Comparison of ENCODE assay signal across 7 mouse cellular contexts in the genomic region with DNA sequence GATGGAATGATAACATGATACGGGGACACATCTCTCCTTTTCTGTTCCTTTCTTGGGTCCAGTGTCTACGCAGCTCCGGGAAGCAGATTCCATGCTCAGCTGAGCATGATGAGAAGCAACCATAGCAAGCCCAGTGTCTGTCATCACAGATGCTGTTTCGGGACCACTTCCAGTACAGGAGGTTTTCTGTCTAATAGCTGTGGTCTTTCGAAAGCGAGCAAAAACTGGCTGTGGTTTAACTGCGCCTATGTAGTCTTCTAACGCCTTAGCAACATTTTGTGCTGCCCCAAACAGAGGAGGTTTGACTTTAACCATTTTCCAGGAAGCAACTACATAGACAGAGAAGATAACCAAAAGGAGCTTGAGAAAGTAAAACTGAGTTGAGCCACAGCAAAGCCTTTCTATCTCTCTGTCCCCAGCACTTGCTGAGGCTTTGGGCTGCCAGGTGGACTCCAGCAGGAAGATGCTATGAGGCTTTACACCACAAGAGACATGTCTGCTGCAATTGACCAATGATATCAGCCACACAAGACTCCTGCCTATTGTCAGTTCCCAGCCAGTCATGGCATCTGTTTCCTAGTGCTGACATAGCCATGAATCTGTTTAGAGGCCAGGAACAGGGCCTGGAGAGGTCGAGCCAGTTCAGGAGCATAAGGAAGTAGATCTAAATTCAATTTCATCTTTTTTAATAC.
DNase-seq lines count a peak whose midpoint lies in the region; ATAC-seq and TF ChIP-seq lines count a peak whose summit lies in the region.
"Not testable (repeated sequence)": the region's sequence is repeated elsewhere in the genome, so short reads cannot be mapped to it uniquely, and the experiment has no call there.

No protein-coding gene starts in this region.

- not testable (repeated sequence) for H3K27ac ChIP-seq in forebrain, postnatal 0 days (ENCODE audit: low read depth, low read length); midbrain, postnatal 0 days (ENCODE audit: low read depth, low read length)
- H3K27ac ChIP-seq in hindbrain, postnatal 0 days = peak overlapping the region; percentile 57

- not testable (repeated sequence) for H3K4me1 ChIP-seq in forebrain, postnatal 0 days (ENCODE audit: insufficient read depth); hindbrain, postnatal 0 days (ENCODE audit: insufficient read depth, low read length); midbrain, postnatal 0 days (ENCODE audit: insufficient read depth, low read length)

- TF ChIP-seq CTCF in Patski (IDR thresholded peaks at IDR 0.05); forebrain, postnatal 0 days (IDR thresholded peaks at IDR 0.05; ENCODE audit: low read depth); hindbrain, postnatal 0 days (IDR thresholded peaks at IDR 0.05; ENCODE audit: low read depth); midbrain, postnatal 0 days (IDR thresholded peaks at IDR 0.05): not testable (repeated sequence)

- ATAC-seq in Patski = peak; percentile 21
- not testable (repeated sequence) for ATAC-seq in forebrain, postnatal 0 days; midbrain, postnatal 0 days (ENCODE audit: low FRiP score)
- peak; percentile 90 for ATAC-seq in hindbrain, postnatal 0 days

- not testable (repeated sequence) for H3K36me3 ChIP-seq in forebrain, postnatal 0 days (ENCODE audit: insufficient read depth); hindbrain, postnatal 0 days (ENCODE audit: insufficient read depth, low read length); midbrain, postnatal 0 days (ENCODE audit: insufficient read depth, low read length)

- not testable (repeated sequence) for H3K9me3 ChIP-seq in forebrain, postnatal 0 days (ENCODE audit: low read length); hindbrain, postnatal 0 days (ENCODE audit: low read length); midbrain, postnatal 0 days (ENCODE audit: low read length)

- H3K9ac ChIP-seq in forebrain, postnatal 0 days; hindbrain, postnatal 0 days (replicated peaks; ENCODE audit: low read length); midbrain, postnatal 0 days (replicated peaks; ENCODE audit: low read length, poor library complexity, severe bottlenecking): not testable (repeated sequence)

- not testable (repeated sequence) for H3K4me3 ChIP-seq in forebrain, postnatal 0 days (ENCODE audit: low read depth, low read length); hindbrain, postnatal 0 days (ENCODE audit: low read length); midbrain, postnatal 0 days (ENCODE audit: low read depth, low read length)

- in situ Hi-C loops in Patski (cut with MboI; ENCODE audit: low pct_unique_long_range_greater_than_20kb) = not testable (repeated sequence)

- DNase-seq in Patski (ENCODE audit: low read depth, low spot score) = not testable (repeated sequence)
- peak; percentile 17 to 44 for DNase-seq in cerebellum, adult 18-20 months
- peak; percentile 79 to 80 for DNase-seq in cerebellum, postnatal 10 days
- peak; percentile 1 for DNase-seq in forebrain, postnatal 0 days
- peak; percentile 68 for DNase-seq in hindbrain, postnatal 0 days (ENCODE audit: low spot score)
- peak; percentile 15 to 51 for DNase-seq in layer of hippocampus, postnatal 14 days (ENCODE audit: low spot score in 2 of 2)
- peak; percentile 73 for DNase-seq in midbrain, postnatal 0 days (ENCODE audit: low spot score)

- POLR2A ChIA-PET in Patski (lab: Charles Lee) = not testable (repeated sequence)

- H3K27me3 ChIP-seq in Patski; forebrain, postnatal 0 days (ENCODE audit: insufficient read depth, low read length); hindbrain, postnatal 0 days (ENCODE audit: insufficient read depth, low read length); midbrain, postnatal 0 days (ENCODE audit: insufficient read depth, low read length): not testable (repeated sequence)

- CTCF ChIA-PET in Patski (lab: Charles Lee) = not testable (repeated sequence)

- WGBS in forebrain, postnatal 0 days = 72% methylated on average over 9 of the region's 9 CpGs
- WGBS in hindbrain, postnatal 0 days = 69% methylated on average over 9 of the region's 9 CpGs
- 87% methylated on average over 9 of the region's 9 CpGs for WGBS in midbrain, postnatal 0 days

- not testable (repeated sequence) for H3K4me2 ChIP-seq in forebrain, postnatal 0 days (ENCODE audit: low read depth); hindbrain, postnatal 0 days (ENCODE audit: low read depth, low read length); midbrain, postnatal 0 days (ENCODE audit: low read depth, low read length, poor library complexity, severe bottlenecking)
